Mouse (Mus musculus) mouse trophoblast stem cell (cell line): Measurements from ENCODE around the gene Ash1l.
"Not testable (repeated sequence)": the region's sequence is repeated elsewhere in the genome, so short reads cannot be mapped to it uniquely, and the experiment has no call there.

Source experiments
- in situ Hi-C, 2 experiments: fragments of 300-500 bp; cut with MseI, MboI; formaldehyde crosslinking; loops; 2 replicates in 1 of 2; 3 replicates in 1 of 2; pipeline ENCODE4 v1.15.1; 2025

The Ash1l gene

GRCm38 (mm10) chr3:88953736-88954135 is 3.3 kb downstream of the Ash1l start:
- in situ Hi-C loops: no loop called here

DNA sequence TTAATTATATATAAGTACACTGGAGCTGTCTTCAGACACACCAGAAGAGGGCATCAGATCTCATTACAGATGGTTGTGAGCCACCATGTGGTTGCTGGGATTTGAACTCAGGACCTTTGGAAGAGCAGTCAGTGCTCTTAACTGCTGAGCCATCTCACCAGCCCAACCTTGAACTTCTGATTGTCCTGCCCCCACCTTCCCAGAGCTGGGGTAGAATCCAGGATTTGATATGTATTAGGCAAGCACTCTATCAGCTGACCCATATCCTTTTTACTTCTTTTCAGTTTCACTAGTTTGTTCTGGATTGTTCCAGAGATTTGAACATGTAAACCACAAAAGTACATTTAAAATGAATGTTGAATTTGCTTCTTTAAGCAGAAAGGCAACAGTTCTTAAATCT is 12.8 kb downstream of the Ash1l start:
- in situ Hi-C loops: not testable (repeated sequence)

DNA sequence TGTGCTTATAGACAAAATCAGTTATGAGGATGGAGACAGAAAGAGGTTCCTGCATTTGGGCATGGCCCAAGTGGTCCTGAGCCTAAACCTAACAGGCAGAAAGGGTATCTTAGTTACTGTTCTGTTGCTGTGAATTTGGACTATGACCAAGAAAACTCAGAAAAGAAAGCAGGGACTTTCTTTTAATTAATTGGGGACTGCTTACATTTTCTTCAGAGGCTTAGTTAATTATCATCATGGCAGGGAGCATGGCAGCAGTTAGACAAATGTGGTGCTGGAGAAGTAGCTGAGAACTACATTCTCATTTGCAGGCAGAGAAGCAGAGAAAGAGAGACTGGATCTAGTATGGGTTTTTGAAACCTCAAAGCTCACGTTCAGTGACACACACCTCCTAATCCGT is 24.6 kb downstream of the Ash1l start:
- in situ Hi-C loops: no loop called here

DNA sequence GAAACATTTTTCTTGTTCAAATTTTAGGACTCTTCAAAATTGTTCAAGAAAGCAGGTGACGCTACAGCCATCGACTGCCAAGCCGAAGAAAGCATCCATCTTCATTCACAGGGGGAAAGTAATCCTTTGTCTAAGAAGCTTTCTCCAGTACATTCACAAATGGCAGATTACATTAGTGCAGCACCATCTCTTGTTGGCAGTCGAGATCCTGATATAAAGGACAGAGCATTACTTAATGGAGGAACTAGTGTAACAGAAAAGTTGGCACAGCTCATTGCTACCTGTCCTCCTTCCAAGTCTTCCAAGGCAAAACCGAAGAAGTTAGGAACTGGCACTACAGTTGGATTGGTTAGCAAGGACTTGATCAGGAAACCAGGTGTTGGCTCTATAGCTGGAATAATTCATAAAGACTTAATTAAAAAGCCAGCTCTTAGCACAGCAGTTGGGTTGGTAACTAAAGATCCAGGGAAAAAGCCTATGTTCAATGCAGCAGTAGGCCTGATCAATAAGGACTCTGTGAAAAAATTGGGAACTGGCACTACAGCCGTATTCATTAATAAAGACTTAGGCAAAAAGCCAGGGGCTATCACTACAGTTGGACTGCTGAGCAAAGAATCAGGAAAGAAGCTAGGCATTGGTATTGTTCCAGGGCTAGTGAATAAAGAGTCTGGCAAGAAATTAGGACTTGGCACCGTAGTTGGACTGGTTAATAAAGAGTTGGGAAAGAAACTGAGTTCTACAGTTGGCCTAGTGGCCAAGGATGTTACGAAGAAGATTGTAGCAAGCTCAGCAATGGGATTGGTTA is 31.0 kb downstream of the Ash1l start:
- in situ Hi-C loops: no loop called here

GRCm38 (mm10) chr3:88983921-88984381 is 33.5 kb downstream of the Ash1l start:
- in situ Hi-C loops: no loop called here

- in situ Hi-C loops: no loop called here
Observed at GRCm38 (mm10) chr3:88992793-88993192, 42.4 kb downstream of the Ash1l start.

- in situ Hi-C loops: no loop called here
Observed at GRCm38 (mm10) chr3:89001536-89001935, 51.1 kb downstream of the Ash1l start.

- in situ Hi-C loops: not testable (repeated sequence)
Observed at GRCm38 (mm10) chr3:89030896-89031295, 80.5 kb downstream of the Ash1l start.

DNA sequence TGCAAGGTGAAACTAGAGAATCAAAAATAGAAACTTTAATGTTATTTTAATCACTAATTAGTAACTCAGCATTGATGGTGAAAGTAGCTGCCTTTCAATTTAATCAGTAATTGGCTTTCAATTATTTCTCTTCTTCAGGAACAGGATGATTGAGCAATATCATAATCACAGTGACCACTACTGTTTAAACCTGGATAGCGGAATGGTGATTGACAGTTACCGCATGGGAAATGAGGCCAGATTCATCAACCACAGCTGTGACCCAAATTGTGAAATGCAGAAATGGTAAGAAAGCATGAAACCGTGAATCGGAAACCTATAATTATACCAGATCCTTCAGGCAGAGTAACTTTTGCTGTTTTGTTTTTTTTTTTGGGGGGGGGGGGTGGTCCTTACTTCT is 92.9 kb downstream of the Ash1l start:
- in situ Hi-C loops: no loop called here

DNA sequence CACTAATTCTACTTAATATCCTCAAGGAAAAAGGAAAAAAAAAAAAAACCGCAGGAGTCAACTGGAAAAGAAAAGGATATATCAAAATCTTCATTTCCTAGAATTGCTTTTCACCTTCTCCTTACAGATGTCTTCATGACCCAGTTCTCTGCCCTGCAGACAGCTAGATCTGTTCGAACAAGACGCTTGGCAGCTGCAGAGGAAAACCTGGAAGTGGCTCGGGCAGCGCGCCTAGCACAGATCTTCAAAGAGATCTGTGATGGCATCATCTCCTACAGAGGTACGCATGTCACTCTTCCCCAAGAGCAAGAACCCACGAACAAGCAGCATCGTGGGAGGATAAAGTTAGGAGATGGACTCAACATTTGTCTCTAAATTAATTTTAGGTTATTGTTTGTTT is 107.9 kb downstream of the Ash1l start:
- in situ Hi-C loops: no loop called here

DNA sequence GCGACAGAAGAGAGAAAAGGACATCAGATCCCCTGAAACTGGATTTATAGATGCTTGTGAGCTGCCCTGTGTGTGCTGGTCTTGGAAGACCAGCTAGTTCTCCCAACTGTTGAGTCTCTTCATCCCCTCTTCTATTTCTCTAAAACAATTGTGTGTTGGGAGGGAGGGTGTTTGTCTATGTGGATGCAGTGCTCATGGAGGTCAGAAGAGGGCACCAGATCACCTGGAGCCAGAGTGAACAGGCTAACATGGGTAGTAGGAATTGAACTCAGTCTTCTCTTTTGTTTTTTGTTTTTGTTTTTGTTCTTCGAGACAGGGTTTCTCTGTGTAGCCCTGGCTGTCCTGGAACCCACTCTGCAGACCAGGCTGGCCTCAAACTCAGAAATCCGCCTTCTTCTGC is 108.4 kb downstream of the Ash1l start:
- in situ Hi-C loops: no loop called here

DNA sequence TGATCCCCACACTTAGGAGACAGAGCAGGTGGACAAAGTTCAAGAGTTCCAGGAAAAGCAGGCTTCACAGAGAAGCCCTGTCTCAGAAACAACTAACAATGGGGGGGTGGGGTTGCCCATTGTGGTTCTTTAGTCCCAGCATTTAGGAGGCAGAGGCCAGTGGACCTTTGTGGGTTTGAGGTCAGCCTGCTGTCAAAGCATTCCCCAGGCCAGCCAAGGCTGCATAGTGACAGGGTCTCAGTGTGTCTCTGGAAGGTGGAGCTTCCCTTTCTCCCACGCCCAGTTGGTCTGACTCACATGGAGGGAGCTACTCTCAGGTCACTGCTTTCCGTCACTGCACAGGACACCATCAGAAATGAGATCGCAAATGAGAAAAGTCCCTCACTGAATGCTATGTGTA is 111.3 kb downstream of the Ash1l start:
- in situ Hi-C loops: no loop called here

GRCm38 (mm10) chr3:89067265-89067664 is 116.8 kb downstream of the Ash1l start:
- in situ Hi-C loops: no loop called here

- in situ Hi-C loops: no loop called here
Observed at GRCm38 (mm10) chr3:89077383-89077782, 127.0 kb downstream of the Ash1l start.

- in situ Hi-C loops: not testable (repeated sequence)
Observed at GRCm38 (mm10) chr3:89082287-89082686, 131.9 kb downstream of the Ash1l start.

GRCm38 (mm10) chr3:89084133-89084532 is 133.7 kb downstream of the Ash1l start:
- in situ Hi-C loops: no loop called here

DNA sequence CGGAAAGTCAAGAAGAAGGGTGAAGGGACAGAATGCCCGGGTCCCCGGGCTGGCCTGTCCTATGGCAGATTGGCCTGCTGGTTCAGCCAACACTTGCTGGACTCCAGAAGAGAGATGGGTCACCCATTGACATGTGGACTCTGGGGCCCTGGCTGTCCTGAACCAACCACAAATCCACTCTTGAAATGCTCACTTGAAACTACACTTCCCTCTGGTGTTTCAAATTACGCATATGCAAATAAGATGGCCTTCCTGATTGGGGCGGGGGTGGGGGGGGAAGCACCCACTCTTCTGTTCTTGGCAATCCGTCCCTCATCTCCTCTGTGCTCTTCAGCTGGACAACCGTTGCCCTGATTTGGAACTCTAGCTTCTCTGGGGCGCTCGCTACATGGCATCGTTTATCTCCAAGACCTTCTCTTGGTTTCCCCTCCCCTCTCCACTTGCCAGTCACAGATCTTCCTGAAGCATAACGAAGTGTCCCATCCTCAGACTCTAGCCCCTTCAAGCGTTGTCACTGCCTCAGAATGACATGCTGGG is 134.3 kb downstream of the Ash1l start:
- in situ Hi-C loops: no loop called here

DNA sequence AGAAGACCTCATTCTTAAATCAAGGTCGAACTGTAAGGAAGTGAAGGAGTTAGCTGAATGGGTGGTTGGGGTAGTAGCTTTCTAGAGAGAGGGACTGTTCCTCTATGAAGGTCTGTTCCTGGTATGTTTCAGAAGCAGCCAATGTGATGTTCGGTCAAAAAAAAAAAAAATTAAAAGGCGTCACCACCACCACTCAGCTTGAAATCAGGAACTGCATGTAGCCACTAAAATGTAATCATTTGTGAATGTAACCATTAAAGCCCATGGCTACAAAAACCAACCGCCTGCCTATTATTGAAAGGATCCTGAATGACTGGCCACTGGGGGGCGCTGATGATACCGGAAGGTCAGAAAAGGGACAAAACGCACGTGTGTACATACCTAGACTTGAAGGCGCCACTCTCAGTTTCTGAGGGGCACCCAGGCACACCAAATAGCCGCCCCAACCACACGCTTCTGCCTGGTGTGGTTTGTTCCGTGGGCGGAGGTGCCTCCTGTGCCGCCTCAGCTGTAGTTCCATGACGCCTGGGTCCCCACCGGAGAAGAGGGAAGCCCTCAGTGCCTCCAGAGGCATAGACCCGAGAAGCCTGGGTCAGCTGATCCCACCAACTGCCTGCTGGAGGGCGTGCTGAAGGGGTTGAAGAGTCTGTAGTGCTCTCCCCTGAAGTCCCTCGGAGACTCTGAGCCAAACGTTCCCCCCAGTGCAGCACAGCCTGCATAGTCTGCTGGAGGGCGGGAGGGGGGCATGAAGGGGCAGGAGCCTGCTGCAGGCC is 137.1 kb downstream of the Ash1l start:
- in situ Hi-C loops: no loop called here

DNA sequence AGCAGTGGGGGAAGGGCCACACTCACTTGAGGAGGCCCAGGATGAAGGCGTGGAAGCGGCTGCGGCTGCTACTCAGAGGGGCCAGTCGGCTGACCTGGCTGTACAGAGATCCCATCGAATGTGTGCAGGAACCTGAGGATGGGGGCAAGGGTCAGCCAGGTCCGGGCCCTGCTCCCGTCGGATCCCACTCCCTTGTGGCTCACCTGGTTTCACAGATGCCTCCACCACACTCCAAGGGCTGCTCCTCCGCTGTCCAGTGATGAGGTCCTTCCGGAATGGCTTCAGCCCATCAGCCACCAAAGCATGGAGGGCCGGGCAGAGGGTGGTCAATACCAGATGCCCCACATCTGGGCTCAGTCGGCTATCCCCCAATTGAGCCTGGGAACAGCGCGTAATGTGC is 138.6 kb downstream of the Ash1l start:
- in situ Hi-C loops: no loop called here

DNA sequence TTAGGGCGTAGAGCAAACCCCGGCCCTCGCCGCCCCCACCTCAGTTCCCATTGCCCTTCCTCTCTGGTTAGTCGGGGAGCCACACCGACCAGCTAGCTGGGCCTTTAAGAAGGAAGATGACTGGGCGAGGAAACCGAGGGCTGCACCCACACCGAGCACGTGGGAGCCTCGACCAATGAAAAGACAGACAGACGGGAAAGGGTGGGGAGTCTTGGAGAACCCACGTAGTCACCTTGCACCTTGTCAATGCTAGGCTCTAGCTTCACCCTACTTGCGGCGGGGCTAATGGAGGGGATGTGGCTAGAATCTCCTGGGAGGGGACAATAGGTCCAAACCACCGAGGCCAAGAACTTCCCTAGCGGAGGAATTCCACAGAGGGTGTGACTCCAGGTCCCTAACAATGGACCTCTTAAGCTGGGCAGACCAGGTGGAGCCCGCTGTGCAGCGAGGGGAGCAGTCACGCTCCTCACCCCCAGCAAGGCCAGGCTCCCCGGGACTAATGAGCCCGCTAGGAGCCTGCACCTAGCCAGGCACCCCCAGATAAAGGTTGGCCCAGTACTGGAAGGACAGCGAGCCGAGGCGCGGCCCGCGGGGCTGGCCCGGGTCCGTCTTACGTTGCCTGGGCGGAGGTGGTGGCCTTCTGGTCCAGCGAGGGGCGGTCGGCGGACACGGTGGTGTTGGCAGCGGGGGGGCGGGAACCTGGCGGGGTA is 139.6 kb downstream of the Ash1l start:
- in situ Hi-C loops: no loop called here

- in situ Hi-C loops: no loop called here
Observed at GRCm38 (mm10) chr3:89090694-89091655, 140.6 kb downstream of the Ash1l start.
